Mouse (Mus musculus) frontal cortex, postnatal 10 days (tissue): Measurements from ENCODE around the gene Lyg1.

Experiments
- DNase-seq, 2 experiments: peaks; one replicate each; pipeline ENCODE4 v3.0.0; 2022; ENCODE audit warnings: low spot score in 2 of 2, mixed read lengths in 1 of 2

Lyg1 gene

DNA sequence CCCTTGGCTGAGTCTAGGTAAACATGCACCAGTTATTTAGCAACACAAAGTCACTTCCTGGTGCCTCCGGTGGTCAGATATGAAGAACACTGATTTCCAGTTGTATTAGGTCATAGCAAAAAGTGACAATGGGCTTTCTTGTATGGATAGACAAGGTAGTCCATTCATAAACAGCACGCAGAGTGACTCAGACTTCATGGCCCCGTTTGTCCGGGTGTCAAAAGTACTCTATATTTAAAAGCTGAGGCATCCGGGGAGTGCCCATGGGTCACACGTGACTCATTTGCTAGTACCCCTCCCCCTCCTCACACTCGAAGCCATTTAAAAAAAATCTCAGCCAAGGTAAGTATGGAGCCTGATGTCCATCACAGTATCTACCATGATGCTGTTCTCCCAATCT lies 2.8 kb downstream of the Lyg1 start:
- DNase-seq, result no peak

DNA sequence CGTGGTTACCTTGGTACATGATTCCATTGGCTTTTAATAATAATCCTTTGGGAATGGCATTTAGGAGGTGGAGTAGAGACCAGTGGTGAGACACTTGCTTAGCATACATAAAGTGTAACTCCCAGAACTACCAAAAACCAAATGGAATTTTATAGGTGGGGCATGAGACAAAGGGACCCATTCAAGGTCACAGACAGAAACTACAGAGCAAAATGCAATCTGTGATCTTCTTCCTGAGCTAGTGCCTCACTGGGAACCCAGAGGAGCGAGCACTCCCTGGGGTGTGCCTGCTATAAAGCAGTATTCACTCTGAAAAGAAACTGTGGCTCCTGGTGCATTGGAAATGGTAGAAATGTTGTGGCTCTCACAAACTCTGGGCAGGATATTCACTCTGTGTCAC lies 8.7 kb downstream of the Lyg1 start:
- DNase-seq, result no peak

DNA sequence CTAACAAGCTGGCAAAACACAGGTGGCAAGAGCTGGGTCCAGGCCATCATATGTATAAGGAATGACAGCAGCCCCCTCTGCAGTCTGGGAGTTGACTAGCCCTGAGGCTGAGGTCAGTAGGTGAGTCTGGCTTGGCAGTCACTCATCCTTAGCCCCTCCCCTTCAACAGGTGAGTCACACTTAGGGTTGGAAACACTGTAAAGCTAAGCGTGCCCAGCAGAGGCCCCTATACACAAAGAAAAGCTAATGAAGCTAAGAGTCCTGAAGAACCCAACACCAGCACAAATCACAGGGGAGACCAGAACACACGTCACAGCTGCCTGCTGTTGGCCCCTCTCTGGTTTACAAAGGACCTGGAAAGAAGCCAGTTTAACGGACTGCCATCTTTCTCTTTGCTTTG lies 25.8 kb downstream of the Lyg1 start:
- no peak for DNase-seq

DNA sequence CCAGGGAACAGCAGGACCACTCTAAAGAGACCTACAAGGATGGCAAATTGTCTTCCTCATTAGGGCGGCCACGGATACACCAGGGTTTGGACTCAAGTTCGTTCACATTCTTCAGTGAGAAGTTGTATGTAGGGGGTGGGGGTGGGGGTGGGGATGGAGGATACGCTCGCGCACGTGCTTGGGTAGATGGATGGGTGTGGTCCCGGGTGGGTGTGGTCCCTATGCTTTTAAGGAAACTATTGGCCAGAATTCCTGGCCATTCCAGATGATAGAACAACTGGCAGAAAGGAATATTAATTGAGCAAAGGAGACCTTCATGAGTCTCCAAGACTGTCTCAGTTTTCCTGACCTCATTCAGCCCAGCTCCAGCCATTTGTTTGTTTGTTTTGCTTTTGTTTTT lies 31.6 kb downstream of the Lyg1 start:
- no peak for DNase-seq

DNA sequence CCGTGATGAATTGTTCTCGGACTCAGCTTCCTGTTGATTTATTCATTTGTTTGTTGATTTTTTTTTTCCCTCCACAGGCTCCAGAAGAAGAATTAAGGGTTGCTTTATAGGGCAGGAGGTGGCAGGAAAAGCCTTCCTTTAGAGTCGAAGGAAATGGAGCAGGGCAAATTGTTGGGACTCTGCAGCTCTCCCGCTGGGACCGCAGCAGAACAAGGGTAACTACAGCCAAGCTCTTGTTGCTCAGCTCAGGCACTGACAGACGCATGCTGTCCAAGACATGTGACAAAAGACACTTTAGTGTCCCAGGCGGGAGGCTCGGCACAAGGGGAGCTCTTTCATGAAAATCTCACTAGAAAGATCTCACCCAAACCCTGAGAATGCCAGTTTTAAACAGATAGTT lies 35.0 kb downstream of the Lyg1 start:
- no peak for DNase-seq

DNA sequence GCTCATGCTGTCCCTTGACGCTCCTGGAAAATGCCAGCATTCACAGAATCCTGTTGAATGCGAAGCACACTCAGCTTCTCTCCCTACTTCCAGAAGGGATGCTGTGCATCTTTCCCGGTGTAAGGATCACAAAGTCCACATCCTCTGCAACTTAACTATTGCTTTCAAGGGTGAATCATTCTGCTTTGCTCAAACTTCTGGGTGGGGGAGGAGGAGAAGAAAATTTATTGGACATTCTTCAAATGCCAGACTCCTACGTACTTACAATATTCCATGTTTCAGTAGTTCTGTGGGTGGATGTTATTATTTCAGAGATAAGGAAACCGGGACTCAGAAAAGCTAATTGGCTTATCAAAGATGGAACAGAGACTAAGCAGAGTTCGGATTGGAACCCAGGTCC lies 39.5 kb downstream of the Lyg1 start:
- DNase-seq, result no peak

DNA sequence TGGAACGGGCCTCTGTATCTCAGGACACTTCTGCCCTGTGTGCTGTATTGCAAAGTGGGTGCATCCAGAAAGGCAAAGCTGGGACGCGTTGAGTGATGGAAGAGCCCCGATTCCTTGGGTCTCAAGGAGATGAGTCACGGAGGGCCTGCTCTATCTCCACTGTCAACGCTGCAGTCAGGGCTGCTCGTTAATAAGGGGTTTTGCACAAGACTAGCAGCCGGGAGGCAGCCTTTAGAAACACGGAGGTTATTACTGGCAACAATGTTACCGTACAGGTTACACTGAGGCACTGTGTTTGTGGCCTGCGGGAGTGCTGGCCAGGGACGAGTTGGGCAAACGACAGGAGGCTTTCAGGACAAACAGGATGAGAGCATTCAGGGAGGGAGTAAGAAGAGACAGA lies 39.9 kb downstream of the Lyg1 start:
- no peak for DNase-seq

DNA sequence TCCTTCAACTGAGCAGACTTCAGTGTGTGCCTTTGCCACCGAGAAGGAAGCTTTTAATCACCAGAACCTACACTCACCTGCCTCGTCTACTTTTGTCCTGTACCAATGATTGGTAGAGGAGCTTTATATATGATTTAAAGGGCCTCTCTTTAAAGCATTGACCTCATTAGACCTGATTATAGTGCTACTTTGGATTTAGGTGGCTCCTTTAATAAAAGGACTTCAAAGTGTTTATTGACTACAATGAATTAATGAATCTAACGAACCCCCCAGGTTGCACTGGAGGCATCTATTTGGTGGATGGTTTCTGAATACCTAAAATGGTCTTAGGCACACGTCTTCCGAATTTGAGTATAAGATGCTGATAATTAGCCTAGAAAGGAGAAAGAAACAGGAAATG lies 41.2 kb downstream of the Lyg1 start, which contains the start of gene Lyg2:
Lyg2 (minus strand) TSS at position 101 of the 400 bp plus-strand sequence.
- no peak for DNase-seq

DNA sequence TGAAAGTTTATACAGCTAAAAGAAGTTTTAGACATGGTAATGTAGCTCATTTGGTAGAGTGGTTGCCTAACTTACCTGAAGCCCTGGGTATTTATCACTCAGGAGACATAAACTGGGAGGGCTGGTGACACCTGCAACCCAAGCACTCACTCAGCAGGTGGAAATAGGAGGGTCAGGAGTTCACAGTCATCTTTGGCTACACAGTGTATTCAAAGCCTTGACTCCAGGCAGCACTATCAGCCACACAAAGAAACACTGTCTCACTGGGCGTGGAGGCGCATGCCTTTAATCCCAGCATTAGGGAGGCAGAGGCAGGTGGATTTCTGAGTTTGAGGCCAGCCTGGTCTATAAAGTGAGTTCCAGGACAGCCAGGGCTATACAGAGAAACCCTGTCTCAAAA lies 44.8 kb downstream of the Lyg1 start:
- DNase-seq, result no peak

DNA sequence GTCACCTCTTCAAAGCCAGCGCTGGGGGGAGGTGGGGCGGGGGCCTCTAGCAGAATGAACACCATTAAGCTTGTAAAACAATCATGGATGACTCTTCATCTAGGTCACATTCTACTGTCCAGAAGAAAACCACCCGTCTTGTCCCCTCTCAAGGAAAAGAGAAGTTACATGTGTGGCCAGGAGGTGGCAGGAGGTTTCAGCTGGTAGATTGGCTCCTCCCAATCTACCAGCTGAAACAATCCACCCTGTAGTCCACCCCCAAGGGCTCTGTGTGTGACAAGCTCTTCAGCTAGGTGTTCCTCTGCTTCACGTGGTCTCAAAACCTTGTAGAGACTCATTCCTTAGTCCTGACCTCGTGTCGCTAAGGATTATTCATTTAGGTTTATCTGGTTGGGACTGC lies 54.4 kb downstream of the Lyg1 start:
- no peak for DNase-seq

DNA sequence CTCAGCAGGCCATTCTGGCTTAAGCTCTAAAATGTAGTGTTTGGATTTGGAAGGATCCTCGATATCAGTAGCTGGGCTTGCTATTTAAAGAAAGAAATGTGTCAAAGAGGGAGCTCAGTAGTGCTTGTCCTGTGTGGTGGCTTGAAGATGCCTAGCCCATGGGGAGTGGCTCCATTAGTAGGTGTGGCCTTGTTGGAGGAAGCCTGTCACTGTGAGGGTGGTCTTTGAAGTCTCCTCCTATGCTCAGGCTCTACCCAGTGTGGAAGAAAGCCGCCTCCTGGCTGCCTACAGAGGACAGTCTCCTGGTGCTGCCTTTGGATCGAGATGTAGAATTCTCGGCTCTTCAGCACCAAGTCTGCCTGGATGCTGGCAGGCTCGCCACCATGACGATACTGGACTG lies 57.3 kb downstream of the Lyg1 start:
- DNase-seq, result no peak

DNA sequence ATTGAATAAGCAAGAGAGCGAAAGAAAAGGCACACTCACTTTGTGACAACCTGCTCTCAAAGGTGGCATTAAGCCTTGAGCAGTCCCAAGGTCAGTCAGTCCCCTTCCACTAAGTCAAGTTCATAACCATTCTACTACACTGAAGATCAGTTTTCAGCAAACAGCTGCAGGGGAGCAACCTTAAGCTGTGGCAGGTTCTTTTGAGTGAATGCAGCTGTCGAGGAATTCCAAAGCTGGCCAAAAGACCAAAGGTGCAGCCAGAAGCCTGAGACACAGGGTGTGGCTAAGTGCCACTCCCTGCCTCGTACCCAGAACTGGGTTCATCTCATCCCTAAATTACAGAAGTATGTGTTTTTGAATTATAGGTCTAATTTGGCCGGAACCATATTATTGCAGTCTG lies 57.7 kb downstream of the Lyg1 start:
- DNase-seq, result no peak
